Mouse (Mus musculus) hindbrain, embryonic 16.5 days (tissue): ENCODE results near the gene Prr14. TPM values are rescaled to one million over a fixed set of nuclear protein-coding genes. Genes with fewer than 3 reads are reported as not detected.
A peak's percentile ranks its signal among the peaks of the same experiment; 100 is the strongest.
"Not testable (repeated sequence)": the region's sequence is repeated elsewhere in the genome, so short reads cannot be mapped to it uniquely, and the experiment has no call there.

ENCODE experiments used
- ATAC-seq: fragments of 200-750 bp; cut with Nextera tagmentation; 2 replicates; pipeline ENCODE4 v1.8.0; 2017; ENCODE audit warnings: moderate TSS enrichment, moderate library complexity
- H3K27ac ChIP-seq: fragments of 300-500 bp; sonication (generic); 2 replicates; pipeline ENCODE4 v1.5.1; 2014; ENCODE audit warnings: low read depth, mild to moderate bottlenecking, control low read depth, low read length, moderate library complexity
- H3K27me3 ChIP-seq: fragments of 300-500 bp; sonication (generic); replicated peaks from 2 replicates; pipeline ENCODE4 v1.6.1; 2014; ENCODE audit warnings: low read length; ENCODE audit not compliant: control insufficient read depth, insufficient read depth
- H3K36me3 ChIP-seq: fragments of 300-500 bp; sonication (generic); 2 replicates; pipeline ENCODE4 v1.6.1; 2014; ENCODE audit warnings: mild to moderate bottlenecking, low read length, moderate library complexity, mixed read lengths; ENCODE audit not compliant: control insufficient read depth, insufficient read depth
- H3K4me1 ChIP-seq: fragments of 300-500 bp; sonication (generic); 2 replicates; pipeline ENCODE4 v1.6.1; 2014; ENCODE audit warnings: low read depth, low read length; ENCODE audit not compliant: control insufficient read depth, insufficient read depth
- H3K4me2 ChIP-seq: fragments of 300-500 bp; sonication (generic); 2 replicates; pipeline ENCODE4 v1.6.1; 2014; ENCODE audit warnings: mild to moderate bottlenecking, low read length, control low read depth, moderate library complexity
- H3K4me3 ChIP-seq: fragments of 300-500 bp; sonication (generic); 2 replicates; pipeline ENCODE4 v1.5.1; 2014; ENCODE audit warnings: mild to moderate bottlenecking, low read length, control low read depth, moderate library complexity
- H3K9ac ChIP-seq: fragments of 300-500 bp; sonication (generic); 2 replicates; pipeline ENCODE4 v1.6.1; 2014; ENCODE audit warnings: low read depth, mild to moderate bottlenecking, control low read depth, low read length, moderate library complexity
- H3K9me3 ChIP-seq: fragments of 300-500 bp; sonication (generic); 2 replicates; pipeline ENCODE4 v1.6.1; 2014; ENCODE audit warnings: mild to moderate bottlenecking, low read length, moderate library complexity; ENCODE audit not compliant: control insufficient read depth
- WGBS: fragments of 180-500 bp; shearing (Covaris S2); extraction: QIAGEN DNeasy Blood & Tissue Kit; methylation state at CpG from one replicate; pipeline ENCODE4 v1.1.7; 2014; 5-methylcytosine and 5-hydroxymethylcytosine counted together
- polyA plus RNA-seq: library from polyadenylated mRNA; unstranded; fragments of >200 nt; fragmentation: Nextera tagmentation; extraction: Ambion mirVana; gene quantifications from 2 replicates; pipeline ENCODE4 v1.2.1, GENCODE M21; 2015

Prr14 gene
- polyA plus RNA-seq, 1 experiment from 2014 or later: 29.0 TPM

- 91% methylated on average over 20 of the region's 20 CpGs for WGBS
- Histone ChIP-seq H3K4me1 (peaks cover 6% of the 10 kb centered on the region), H3K27ac (no peak overlapping the region), H3K9me3 (no peaks in the 10 kb centered on the region), H3K9ac (no peak overlapping the region), H3K36me3 (peaks cover 26% of the 10 kb centered on the region), H3K4me3 (no peak overlapping the region), H3K4me2 (no peak overlapping the region), H3K27me3 (no peaks in the 10 kb centered on the region)
- no peak for ATAC-seq
These were observed 15.4 kb upstream of the Prr14 start for GRCm38 (mm10) chr7:127443976-127444375.

- Histone ChIP-seq H3K27me3 (no peaks in the 10 kb centered on the region), H3K4me1 (peaks cover 31% of the 10 kb centered on the region), H3K36me3 (peaks cover 11% of the 10 kb centered on the region), H3K9me3 (no peaks in the 10 kb centered on the region), H3K27ac (peak within 1 kb of the TSS; percentile 96), H3K4me2 (peak within 1 kb of the TSS; percentile 62), H3K9ac (peak within 1 kb of the TSS; percentile 92), H3K4me3 (peak within 1 kb of the TSS; percentile 85)
- under 1% methylated on average over 54 of the region's 54 CpGs for WGBS
- ATAC-seq: peak; percentile 93
These were observed 10.7 kb upstream of the Prr14 start, which contains the start of gene Zfp689 for GRCm38 (mm10) chr7:127448521-127449300. Gene Zfp689, minus strand, starts transcription at chr7:127449158.

- Histone ChIP-seq H3K9ac (peak overlapping the region; percentile 24), H3K36me3 (peaks cover under 1% of the 10 kb centered on the region; the same call in 1 of the 2 replicates), H3K27me3 (no peaks in the 10 kb centered on the region), H3K27ac (no peak overlapping the region), H3K4me2 (peak overlapping the region; percentile 62), H3K4me1 (peaks cover 31% of the 10 kb centered on the region), H3K9me3 (no peaks in the 10 kb centered on the region), H3K4me3 (peak overlapping the region; percentile 85)
- no peak for ATAC-seq
- 80% methylated on average over 7 of the region's 7 CpGs for WGBS
These were observed 9.4 kb upstream of the Prr14 start for GRCm38 (mm10) chr7:127449966-127450365.

- H3K36me3 ChIP-seq: peaks cover 13% of the 10 kb centered on the region
- no peak overlapping the region for H3K9ac ChIP-seq
- no peak overlapping the region for H3K27ac ChIP-seq
These were observed 6.4 kb upstream of the Prr14 start for GRCm38 (mm10) chr7:127453056-127453455.

GRCm38 (mm10) chr7:127454905-127455304 is 4.5 kb upstream of the Prr14 start:
- H3K4me2 ChIP-seq: no peak overlapping the region
- no peaks in the 10 kb centered on the region for H3K9me3 ChIP-seq
- no peak overlapping the region for H3K27ac ChIP-seq
- H3K4me3 ChIP-seq: no peak overlapping the region
- peaks cover 17% of the 10 kb centered on the region for H3K36me3 ChIP-seq
- no peaks in the 10 kb centered on the region for H3K27me3 ChIP-seq
- peaks cover 24% of the 10 kb centered on the region for H3K4me1 ChIP-seq
- no peak overlapping the region for H3K9ac ChIP-seq
- no peak for ATAC-seq
- 96% methylated on average over 7 of the region's 7 CpGs for WGBS

More at GRCm38 (mm10) chr7:127453056-127453455, 6.4 kb upstream of the Prr14 start:
- no peak for ATAC-seq
- Histone ChIP-seq H3K9me3 (no peaks in the 10 kb centered on the region), H3K4me1 (peaks cover 25% of the 10 kb centered on the region), H3K4me2 (no peak overlapping the region), H3K4me3 (no peak overlapping the region), H3K27me3 (no peaks in the 10 kb centered on the region)
- WGBS: 95% methylated on average over 2 of the region's 2 CpGs

- not testable (repeated sequence) for H3K9me3 ChIP-seq, H3K9ac ChIP-seq, H3K4me3 ChIP-seq, H3K27me3 ChIP-seq, H3K27ac ChIP-seq, ATAC-seq, H3K4me1 ChIP-seq, H3K4me2 ChIP-seq
- peaks cover 23% of the 10 kb centered on the region for H3K36me3 ChIP-seq
- 86% methylated on average over 3 of the region's 3 CpGs for WGBS
These were observed 864 bp upstream of the Prr14 start for GRCm38 (mm10) chr7:127458371-127459122.

- no peak for ATAC-seq
- H3K4me1 ChIP-seq: no peaks in the 10 kb centered on the region
- WGBS: 96% methylated on average over 3 of the region's 3 CpGs
- H3K4me2 ChIP-seq: no peak overlapping the region
- peaks cover 6% of the 10 kb centered on the region for H3K36me3 ChIP-seq
- H3K9me3 ChIP-seq: no peaks in the 10 kb centered on the region
- no peaks in the 10 kb centered on the region for H3K27me3 ChIP-seq
- H3K9ac ChIP-seq: no peak overlapping the region
- no peak overlapping the region for H3K27ac ChIP-seq
- H3K4me3 ChIP-seq: no peak overlapping the region
These were observed 5.8 kb downstream of the Prr14 start for GRCm38 (mm10) chr7:127465191-127465590.

- WGBS: 98% methylated on average over 2 of the region's 2 CpGs
- H3K4me3 ChIP-seq, ATAC-seq, H3K27me3 ChIP-seq, H3K36me3 ChIP-seq, H3K4me1 ChIP-seq, H3K27ac ChIP-seq, H3K9ac ChIP-seq, H3K4me2 ChIP-seq, H3K9me3 ChIP-seq: not testable (repeated sequence)
These were observed 6.3 kb downstream of the Prr14 start for GRCm38 (mm10) chr7:127465670-127466069.

GRCm38 (mm10) chr7:127466606-127467005 is 7.2 kb downstream of the Prr14 start:
- ATAC-seq: no peak
- Histone ChIP-seq H3K27me3 (no peaks in the 10 kb centered on the region), H3K36me3 (no peaks in the 10 kb centered on the region; the same call in 1 of the 2 replicates), H3K4me3 (no peak overlapping the region), H3K9ac (no peak overlapping the region), H3K4me1 (no peaks in the 10 kb centered on the region), H3K27ac (no peak overlapping the region), H3K4me2 (no peak overlapping the region), H3K9me3 (no peaks in the 10 kb centered on the region)
- 94% methylated on average over 4 of the region's 4 CpGs for WGBS
